Mouse (Mus musculus) v-Abl transformed pro-B cells (cell line): ENCODE measurements at regions not wholly inside any gene's neighbourhood (a gene's known extent, or its start where the extent isn't known, plus 50 kb on each side); places are given as distances from the start of the nearest gene placed in this dataset.
"Not testable (repeated sequence)": the region's sequence is repeated elsewhere in the genome, so short reads cannot be mapped to it uniquely, and the experiment has no call there.

Experiments
- in situ Hi-C, 2 experiments: fragments of 400-800 bp; cut with MboI; formaldehyde crosslinking; loops; one replicate each; pipeline ENCODE4 v1.15.1; 2025; ENCODE audit not compliant: unreplicated experiment in 2 of 2

GRCm38 (mm10) chr17:17293932-17294534 is 80.1 kb upstream of the Riok2 start:
- in situ Hi-C loops = loop anchor here (10.0 kb wide), 3 partner anchors 71 to 351 kb away; no protein-coding TSS in a partner anchor

GRCm38 (mm10) chr17:17295037-17295436 is 79.1 kb upstream of the Riok2 start:
- in situ Hi-C loops = loop anchor here (5.0 to 10.0 kb wide), 4 partner anchors 70 to 350 kb away; partner anchors contain the start of gene Riok2 (in 1 of the 2)

GRCm38 (mm10) chr17:17303496-17303895 is 70.6 kb upstream of the Riok2 start:
- in situ Hi-C loops = not testable (repeated sequence)
